25 mouse cellular contexts compared by ENCODE assay signal in the genomic region with DNA sequence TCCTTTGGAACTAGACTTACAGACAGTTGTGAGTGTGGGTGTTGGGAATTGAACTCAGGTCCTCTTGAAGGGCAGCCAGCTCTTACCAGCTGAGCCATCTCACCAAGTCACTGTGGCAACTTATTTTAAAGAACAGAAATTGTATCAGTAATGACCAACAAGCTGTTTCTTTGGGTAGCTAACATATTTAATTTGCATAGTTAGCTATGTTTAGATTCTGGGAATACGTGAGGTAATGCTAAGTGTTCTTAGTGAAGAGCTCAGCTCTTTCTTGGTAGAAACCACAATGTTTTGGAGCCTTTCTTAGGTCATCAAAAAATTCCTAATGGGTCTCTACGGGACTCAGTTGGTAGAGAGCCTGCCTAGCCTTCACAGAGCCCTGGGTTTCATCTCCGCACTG. TPM values are rescaled to one million over a fixed set of nuclear protein-coding genes. Genes with fewer than 3 reads are reported as not detected.
DNase-seq lines count a peak whose midpoint lies in the region; ATAC-seq and TF ChIP-seq lines count a peak whose summit lies in the region.
"Had no signal": no experiment of that assay in that cellular context is flagged by ENCODE, and none has a peak within 500 bp of the region (broad histone marks: within the 10 kb centered on the region; RNA-seq: fewer than 3 reads in every experiment).

No protein-coding gene starts in this region.

- H3K4me3 ChIP-seq in limb, embryonic 13.5 days: no peak overlapping the region
- no peak overlapping the region for H3K4me3 ChIP-seq in limb, embryonic 10.5 days
- no peak overlapping the region for H3K4me3 ChIP-seq in CH12.LX (replicated peaks in 1 of 3; ENCODE audit: low read depth in 2 of 3, low read length in 2 of 3, poor library complexity in 1 of 3)
- no peak overlapping the region for H3K4me3 ChIP-seq in neural tube, embryonic 12.5 days
- H3K4me3 ChIP-seq: embryonic facial prominence, embryonic 15.5 days; erythroblast, embryonic 14.5 days had no signal

- peak overlapping the region; percentile 36; the same call in 1 of the 2 replicates for H3K4me2 ChIP-seq in limb, embryonic 13.5 days (replicated peaks)
- H3K4me2 ChIP-seq in CH12.LX (ENCODE audit: insufficient read depth, low read depth, poor library complexity, severe bottlenecking): peak overlapping the region; percentile 81
- peak overlapping the region; percentile 45 for H3K4me2 ChIP-seq in neural tube, embryonic 12.5 days (replicated peaks)
- H3K4me2 ChIP-seq: embryonic facial prominence, embryonic 15.5 days had no signal

- no peak for TF ChIP-seq CTCF in CH12.LX (conservative IDR thresholded peaks at IDR 0.05 in 1 of 2, IDR thresholded peaks at IDR 0.05 in 1 of 2; ENCODE audit: low read depth in 2 of 2, low read length in 2 of 2)

- no peak overlapping the region for H3K27ac ChIP-seq in limb, embryonic 13.5 days
- no peak overlapping the region for H3K27ac ChIP-seq in limb, embryonic 10.5 days
- H3K27ac ChIP-seq in CH12.LX (ENCODE audit: insufficient read depth, low read depth): peak overlapping the region; percentile 56
- H3K27ac ChIP-seq in neural tube, embryonic 12.5 days: no peak overlapping the region
- H3K27ac ChIP-seq: embryonic facial prominence, embryonic 15.5 days; forebrain, embryonic 10.5 days; gastrocnemius, adult 2 months; heart, embryonic 13.5 days had no signal

- H3K27me3 ChIP-seq in limb, embryonic 13.5 days: no peaks in the 10 kb centered on the region
- no peaks in the 10 kb centered on the region for H3K27me3 ChIP-seq in limb, embryonic 10.5 days (ENCODE audit: low read depth, poor library complexity, severe bottlenecking)
- no peaks in the 10 kb centered on the region for H3K27me3 ChIP-seq in CH12.LX (replicated peaks)
- no peaks in the 10 kb centered on the region for H3K27me3 ChIP-seq in neural tube, embryonic 12.5 days (replicated peaks)
- H3K27me3 ChIP-seq: embryonic facial prominence, embryonic 15.5 days; heart, embryonic 13.5 days had no signal

- peaks cover 60% of the 10 kb centered on the region for H3K79me2 ChIP-seq in CH12.LX (replicated peaks; ENCODE audit: control insufficient read depth, extremely low read depth, insufficient read depth, poor library complexity, severe bottlenecking)

- peaks cover 49% of the 10 kb centered on the region for H3K4me1 ChIP-seq in limb, embryonic 13.5 days
- H3K4me1 ChIP-seq in limb, embryonic 10.5 days: peaks cover 40% of the 10 kb centered on the region
- peaks cover 9 to 71% of the 10 kb centered on the region in 2 experiments for H3K4me1 ChIP-seq in CH12.LX (ENCODE audit: control insufficient read depth in 1 of 2, insufficient read depth in 2 of 2)
- peaks cover 39% of the 10 kb centered on the region for H3K4me1 ChIP-seq in neural tube, embryonic 12.5 days

- TF ChIP-seq POLR2A in CH12.LX (IDR thresholded peaks at IDR 0.05; ENCODE audit: low read depth, low read length): no peak

- H3K9me3 ChIP-seq in limb, embryonic 13.5 days: no peaks in the 10 kb centered on the region
- H3K9me3 ChIP-seq in limb, embryonic 10.5 days (replicated peaks): no peaks in the 10 kb centered on the region
- H3K9me3 ChIP-seq in CH12.LX (replicated peaks; ENCODE audit: low read length): no peaks in the 10 kb centered on the region
- no peaks in the 10 kb centered on the region for H3K9me3 ChIP-seq in neural tube, embryonic 12.5 days
- H3K9me3 ChIP-seq: embryonic facial prominence, embryonic 15.5 days; forebrain, embryonic 10.5 days; heart, embryonic 13.5 days had no signal

- TF ChIP-seq RAD21 in CH12.LX (IDR thresholded peaks at IDR 0.05; ENCODE audit: low read depth, low read length): no peak

- peaks cover 8% of the 10 kb centered on the region; the same call in 1 of the 2 replicates for H3K36me3 ChIP-seq in limb, embryonic 13.5 days
- H3K36me3 ChIP-seq in limb, embryonic 10.5 days: peaks cover 48% of the 10 kb centered on the region
- peaks cover 0 to 10% of the 10 kb centered on the region in 2 experiments for H3K36me3 ChIP-seq in CH12.LX (replicated peaks in 1 of 2; ENCODE audit: control insufficient read depth in 1 of 2, insufficient read depth in 1 of 2, low read length in 1 of 2)
- H3K36me3 ChIP-seq in neural tube, embryonic 12.5 days: 0 out of 2 replicates have a peak, but pooled peaks cover 3% of the 10 kb centered on the region
- H3K36me3 ChIP-seq: embryonic facial prominence, embryonic 15.5 days had no signal

- intact Hi-C loops in heart, postnatal 10 days (cut with DNase I): no loop called here

- WGBS in limb, embryonic 13.5 days: 92% methylated on average over 3 of the region's 3 CpGs
- WGBS in limb, embryonic 10.5 days: 95% methylated on average over 3 of the region's 3 CpGs
- 93% methylated on average over 3 of the region's 3 CpGs for WGBS in neural tube, embryonic 12.5 days

- dilution Hi-C loops in CH12.LX (cut with MboI; ENCODE audit: extremely low pct_ligation_motif_present, extremely low pct_unique_long_range_greater_than_20kb, low sequenced_read_pairs): no loop called here

- TF ChIP-seq EP300 in CH12.LX (IDR thresholded peaks at IDR 0.05; ENCODE audit: low read length): peak; percentile 86

- no peak overlapping the region for H3K9ac ChIP-seq in limb, embryonic 13.5 days
- H3K9ac ChIP-seq in CH12.LX (ENCODE audit: insufficient read depth, low read depth): peak overlapping the region; percentile 64; the same call in 1 of the 2 replicates
- no peak overlapping the region for H3K9ac ChIP-seq in neural tube, embryonic 12.5 days
- H3K9ac ChIP-seq: embryonic facial prominence, embryonic 15.5 days; heart, embryonic 13.5 days had no signal

- no peak for ATAC-seq in limb, embryonic 13.5 days (ENCODE audit: low FRiP score, low read depth)
- ATAC-seq in neural tube, embryonic 12.5 days (ENCODE audit: low FRiP score, low read depth): no peak
- ATAC-seq: forebrain, embryonic 14.5 days had no signal

- peak; percentile 48 for DNase-seq in heart, adult 11 months
- no peak for DNase-seq in heart, postnatal 10 days
- no peak for DNase-seq in limb, embryonic 10.5 days (ENCODE audit: low spot score)
- DNase-seq in CH12.LX (ENCODE audit: extremely low read depth): no peak
- no peak for DNase-seq in thymus, adult 18-20 months
- DNase-seq in left cerebral cortex, adult 11 months (ENCODE audit: low spot score): no peak
- DNase-seq: adrenal gland, adult 2 months; adrenal gland, postnatal 25 days; B cell, adult 2 months; cerebellum, adult 2 months; cerebellum, postnatal 10 days; embryo, embryonic 11 days; gastrocnemius, adult 2 months; gastrocnemius, postnatal 25 days; heart, postnatal 4 days had no signal

- in situ Hi-C loops in CH12.LX (cut with MboI; ENCODE audit: low pct_ligation_motif_present, low pct_unique_long_range_greater_than_20kb, low sequenced_read_pairs): loop anchor here (5.0 kb wide), 2 partner anchors 34 to 36 kb away; no protein-coding TSS in a partner anchor

TF ChIP-seq in CH12.LX, 34 proteins besides CTCF, POLR2A, EP300 and RAD21 (continues in another document):
- no peak for TF ChIP-seq NELFE (IDR thresholded peaks at IDR 0.05; ENCODE audit: low read depth, low read length)
- no peak for TF ChIP-seq USF1 (IDR thresholded peaks at IDR 0.05; ENCODE audit: low read depth, low read length)
- no peak for TF ChIP-seq PAX5 (IDR thresholded peaks at IDR 0.05; ENCODE audit: low read length)
- TF ChIP-seq E2F4 (IDR thresholded peaks at IDR 0.05; ENCODE audit: insufficient replicate concordance, low read depth, low read length): 0 out of 2 replicates have a peak, but pooled peaks have one; percentile 43
- no peak for TF ChIP-seq USF2 (conservative IDR thresholded peaks at IDR 0.05; ENCODE audit: low read depth, low read length)
- no peak for TF ChIP-seq MAZ (IDR thresholded peaks at IDR 0.05; ENCODE audit: low read depth, low read length)
- no peak for TF ChIP-seq UBTF (IDR thresholded peaks at IDR 0.05; ENCODE audit: low read depth, low read length)
- peak; percentile 11; the same call in 1 of the 2 replicates for TF ChIP-seq ZNF384 (IDR thresholded peaks at IDR 0.05; ENCODE audit: low read depth, low read length)
- peak; percentile 79; the same call in 1 of the 2 replicates for TF ChIP-seq MAFK (IDR thresholded peaks at IDR 0.05; ENCODE audit: insufficient replicate concordance, low read length)
- no peak for TF ChIP-seq KAT2A (IDR thresholded peaks at IDR 0.05; ENCODE audit: insufficient replicate concordance, low read length)
- TF ChIP-seq ZMIZ1 (IDR thresholded peaks at IDR 0.05; ENCODE audit: low read depth, low read length): no peak
- TF ChIP-seq BHLHE40 (IDR thresholded peaks at IDR 0.05; ENCODE audit: low read depth, low read length): peak; percentile 69
- peak; percentile 89 for TF ChIP-seq ETS1 (conservative IDR thresholded peaks at IDR 0.05; ENCODE audit: low read depth, low read length)
- TF ChIP-seq GABPA (IDR thresholded peaks at IDR 0.05; ENCODE audit: insufficient replicate concordance, low read depth, low read length): no peak
- TF ChIP-seq SIN3A (IDR thresholded peaks at IDR 0.05; ENCODE audit: low read length): peak; percentile 71
- no peak for TF ChIP-seq ELF1 (IDR thresholded peaks at IDR 0.05; ENCODE audit: low read depth, low read length)
- peak; percentile 52; the same call in 1 of the 2 replicates for TF ChIP-seq MYC (IDR thresholded peaks at IDR 0.05; ENCODE audit: low read depth, low read length)
- no peak for TF ChIP-seq ZKSCAN1 (IDR thresholded peaks at IDR 0.05; ENCODE audit: borderline replicate concordance, low read depth, low read length)
- TF ChIP-seq SMC3 (IDR thresholded peaks at IDR 0.05; ENCODE audit: low read depth, low read length): no peak; the same call in none of the 2 replicates
- no peak; the same call in 1 of the 2 replicates for TF ChIP-seq POLR2AphosphoS2 (IDR thresholded peaks at IDR 0.05; ENCODE audit: low read depth, low read length)

RNA-seq across cellular contexts. Expression of a gene that starts 5.9 kb away (rescaled TPM):
- 10 to 100 TPM; 25.9 to 26.9 TPM for total RNA-seq in heart, postnatal 10 days (2021)
- polyA plus RNA-seq in limb, embryonic 13.5 days (2015; fragmentation: Nextera tagmentation; extraction: Ambion mirVana): 27.2 and 30.2 TPM in 2 replicates
- polyA plus RNA-seq in limb, embryonic 10.5 days (2016; fragmentation: Nextera tagmentation; extraction: Ambion mirVana): 22.3 and 28.9 TPM in 2 replicates
- total RNA-seq in CH12.LX (2012; rRNA removed) (11.2 and 11.4 TPM in 2 replicates), CH12.LX (2014; rRNA removed) (18.9 and 22.4 TPM in 2 replicates)
- 11.0 and 11.1 TPM in 2 replicates for polyA plus RNA-seq in CH12.LX (2012; ENCODE audit: insufficient read length, low read depth)
- polyA plus RNA-seq in neural tube, embryonic 12.5 days (2016; fragmentation: Nextera tagmentation; extraction: Ambion mirVana): 51.6 and 54.4 TPM in 2 replicates

RNA-seq across cellular contexts. Expression of a gene that starts 48.9 kb away (rescaled TPM):
- total RNA-seq in heart, postnatal 10 days (2021): 1 to 10 TPM; 2.1 to 2.2 TPM
- polyA plus RNA-seq in limb, embryonic 13.5 days (2015; fragmentation: Nextera tagmentation; extraction: Ambion mirVana): 9.4 and 10.7 TPM in 2 replicates
- 3.8 and 4.6 TPM in 2 replicates for polyA plus RNA-seq in limb, embryonic 10.5 days (2016; fragmentation: Nextera tagmentation; extraction: Ambion mirVana)
- not detected in 2 replicates for total RNA-seq in CH12.LX (2012; rRNA removed)
- not detected in 2 replicates for total RNA-seq in CH12.LX (2014; rRNA removed)
- polyA plus RNA-seq in CH12.LX (2012; ENCODE audit: insufficient read length, low read depth): not detected in 2 replicates
- polyA plus RNA-seq in neural tube, embryonic 12.5 days (2016; fragmentation: Nextera tagmentation; extraction: Ambion mirVana): 40.2 TPM in 2 replicates
- total RNA-seq: common myeloid progenitor, adult 5-6 weeks; granulocyte monocyte progenitor cell, adult 5-6 weeks had no signal
- polyA plus RNA-seq: CD4-positive, CD25-positive, alpha-beta regulatory T cell, adult 4 months; erythroblast, embryonic 14.5 days had no signal
